Mouse (Mus musculus) gastrocnemius, adult 8-10 months (tissue): Measurements from ENCODE around the gene Kazn. TPM values are rescaled to one million over a fixed set of nuclear protein-coding genes. Genes with fewer than 3 reads are reported as not detected.

ENCODE experiments used
- DNase-seq, 2 experiments: peaks; one replicate each; pipeline ENCODE4 v3.0.0; 2022; ENCODE audit warnings: low spot score in 2 of 2
- total RNA-seq, 4 experiments: library from RNA; stranded (reverse); gene quantifications; 2 replicates each; pipeline ENCODE4 v1.2.4; 2022

Kazn gene
- total RNA-seq, 4 experiments from 2014 or later, result 1.3 to 1.9 (median 1.7) TPM

DNA sequence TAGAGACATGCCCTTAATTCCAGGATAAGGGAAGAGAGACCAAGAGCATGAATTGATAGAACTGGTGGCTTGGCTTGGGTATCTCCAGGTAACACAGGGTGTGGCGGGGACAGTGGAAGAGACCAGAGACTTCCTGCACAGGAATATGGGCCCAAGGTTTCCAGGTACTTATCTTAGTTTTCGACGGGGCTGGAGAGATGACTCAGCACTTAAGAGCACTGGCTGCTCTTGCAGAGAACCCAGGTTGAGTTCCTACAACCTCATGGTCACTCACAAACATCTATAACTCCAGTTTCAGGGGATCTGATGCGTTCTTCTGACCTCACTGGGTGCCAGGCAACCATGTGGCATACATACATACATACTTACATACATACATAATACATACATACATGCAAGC lies 3.0 kb upstream of the Kazn start:
- no peak for DNase-seq

DNA sequence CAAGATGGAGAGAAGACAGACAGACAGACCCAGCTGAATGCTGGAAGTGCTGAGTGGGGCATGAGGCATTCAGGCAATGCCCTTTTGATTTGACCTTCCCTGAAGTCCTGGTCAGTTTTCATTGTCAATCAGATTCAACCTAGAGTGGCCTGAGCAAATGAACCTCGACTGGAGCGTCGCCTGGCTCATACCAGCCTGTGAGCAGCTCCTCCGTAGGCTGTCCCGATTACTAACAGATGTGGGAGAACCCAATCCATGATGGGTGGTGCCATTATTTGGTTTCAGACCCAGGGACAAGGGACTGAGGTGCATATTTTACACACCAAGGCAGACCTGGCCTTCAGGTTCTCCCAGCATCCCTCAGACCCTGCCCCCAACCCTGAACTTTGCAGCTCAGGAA lies 1.7 kb upstream of the Kazn start:
- no peak for DNase-seq

DNA sequence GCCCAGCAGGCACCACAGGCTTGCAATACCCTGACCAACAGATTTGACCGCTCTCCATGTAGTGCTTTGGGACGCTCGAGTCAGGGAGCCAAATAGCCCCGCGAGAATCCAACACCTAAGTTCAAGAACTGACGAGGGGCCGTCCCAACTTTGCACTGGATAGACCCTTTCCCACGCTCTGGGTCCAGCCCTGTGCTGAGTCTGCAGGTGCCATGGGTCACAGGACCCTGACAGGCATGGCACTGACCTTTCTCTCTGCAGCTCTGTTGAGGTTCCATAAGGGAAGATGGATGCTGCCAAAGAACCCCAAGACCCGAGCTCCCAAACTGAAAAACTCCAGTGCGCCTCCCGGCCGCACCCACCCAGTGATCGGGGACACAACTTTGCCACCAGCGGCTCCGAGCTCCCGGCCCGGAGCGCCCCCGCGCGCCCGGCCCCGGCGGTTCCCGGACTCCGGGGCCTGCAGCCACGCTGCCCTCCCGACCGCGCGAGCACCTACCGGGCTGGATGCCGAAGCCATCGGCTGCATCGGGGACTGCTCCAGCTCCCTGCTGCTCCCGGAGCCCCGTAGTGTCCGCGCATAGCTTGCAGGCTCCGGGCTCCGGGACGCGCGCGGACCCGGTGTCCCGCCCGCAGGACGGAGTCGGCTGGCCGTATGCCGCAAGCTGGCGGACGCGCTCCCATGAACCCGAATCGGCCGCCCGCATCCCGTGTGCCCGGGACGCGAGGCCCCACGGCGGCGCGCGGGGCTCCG lies 538 bp downstream of the Kazn start:
- DNase-seq, result no peak

DNA sequence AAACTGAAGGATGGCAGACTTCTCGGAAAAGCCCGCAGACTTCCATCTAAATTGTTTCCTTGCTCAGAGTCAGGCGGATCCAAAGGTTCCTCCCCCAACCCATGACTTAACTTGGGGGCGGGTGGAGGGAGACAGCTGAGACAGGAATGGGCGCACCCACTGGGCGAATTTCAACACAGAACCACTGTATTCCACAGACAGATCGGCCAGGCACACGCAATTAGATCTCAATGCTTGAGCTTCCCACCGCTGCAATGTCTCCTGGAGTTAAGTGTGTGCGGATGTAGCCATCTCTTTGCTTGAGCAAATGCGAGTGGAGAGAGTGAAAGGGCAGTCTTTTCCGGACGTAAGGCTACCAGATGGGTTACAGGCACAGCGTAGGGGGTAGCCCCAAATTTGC lies 1.2 kb downstream of the Kazn start:
- DNase-seq, result no peak

DNA sequence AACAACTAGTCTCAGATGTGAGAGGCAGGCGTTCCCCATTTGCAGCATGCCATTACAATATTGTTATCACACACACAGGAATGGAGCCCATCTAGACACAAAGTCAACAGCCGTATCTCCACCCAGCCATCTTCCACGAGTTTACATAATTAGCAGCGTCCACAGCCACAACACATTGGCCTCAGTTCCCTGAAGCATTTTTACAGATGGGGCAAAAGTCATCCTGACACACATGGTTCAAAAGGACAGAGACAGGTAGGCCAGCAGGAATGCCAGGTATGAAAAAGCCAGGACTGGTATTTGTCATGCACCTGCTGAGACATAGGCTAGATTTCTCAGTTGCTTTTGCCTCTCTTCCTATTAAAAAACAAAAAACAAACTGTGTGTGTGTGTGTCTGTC lies 2.5 kb downstream of the Kazn start:
- no peak for DNase-seq

DNA sequence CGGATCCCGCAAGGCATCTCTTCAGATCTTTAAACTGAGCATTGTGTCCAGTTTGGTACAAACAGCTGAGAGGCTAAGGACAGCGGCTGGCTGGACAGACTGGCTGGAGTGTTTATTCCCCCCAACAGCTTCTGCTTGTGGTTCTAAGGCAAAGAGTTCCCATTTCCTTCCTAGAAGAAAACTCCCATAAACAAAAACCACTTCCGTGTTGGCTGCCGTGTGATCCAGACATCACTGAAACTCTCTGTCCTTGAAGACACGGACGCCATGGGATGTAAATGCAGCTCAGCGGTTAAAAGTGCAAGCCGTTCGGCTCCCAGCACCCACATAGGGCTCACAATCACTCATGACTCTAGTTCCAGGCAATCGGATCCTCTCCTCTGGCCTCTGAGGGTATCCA lies 3.8 kb downstream of the Kazn start:
- no peak for DNase-seq

DNA sequence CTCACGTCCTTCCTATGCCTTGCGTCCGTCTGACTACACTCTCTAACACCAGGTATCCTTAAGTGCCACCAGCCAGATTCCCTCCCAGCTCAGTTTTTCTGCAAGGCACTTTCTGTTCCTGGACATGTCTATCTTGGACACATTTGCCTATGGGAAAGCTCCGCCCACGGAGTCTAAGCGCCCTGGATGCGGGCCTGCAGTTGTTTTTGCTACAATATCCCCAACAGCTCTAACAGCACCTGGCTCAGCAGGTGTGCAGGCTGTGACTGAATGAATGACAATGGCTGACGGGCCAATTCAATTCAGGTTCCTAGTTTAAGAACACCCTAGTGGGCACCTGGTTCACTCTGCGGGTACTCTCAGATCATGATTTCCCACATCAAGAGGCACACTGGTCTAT lies 4.4 kb downstream of the Kazn start:
- DNase-seq, result no peak

DNA sequence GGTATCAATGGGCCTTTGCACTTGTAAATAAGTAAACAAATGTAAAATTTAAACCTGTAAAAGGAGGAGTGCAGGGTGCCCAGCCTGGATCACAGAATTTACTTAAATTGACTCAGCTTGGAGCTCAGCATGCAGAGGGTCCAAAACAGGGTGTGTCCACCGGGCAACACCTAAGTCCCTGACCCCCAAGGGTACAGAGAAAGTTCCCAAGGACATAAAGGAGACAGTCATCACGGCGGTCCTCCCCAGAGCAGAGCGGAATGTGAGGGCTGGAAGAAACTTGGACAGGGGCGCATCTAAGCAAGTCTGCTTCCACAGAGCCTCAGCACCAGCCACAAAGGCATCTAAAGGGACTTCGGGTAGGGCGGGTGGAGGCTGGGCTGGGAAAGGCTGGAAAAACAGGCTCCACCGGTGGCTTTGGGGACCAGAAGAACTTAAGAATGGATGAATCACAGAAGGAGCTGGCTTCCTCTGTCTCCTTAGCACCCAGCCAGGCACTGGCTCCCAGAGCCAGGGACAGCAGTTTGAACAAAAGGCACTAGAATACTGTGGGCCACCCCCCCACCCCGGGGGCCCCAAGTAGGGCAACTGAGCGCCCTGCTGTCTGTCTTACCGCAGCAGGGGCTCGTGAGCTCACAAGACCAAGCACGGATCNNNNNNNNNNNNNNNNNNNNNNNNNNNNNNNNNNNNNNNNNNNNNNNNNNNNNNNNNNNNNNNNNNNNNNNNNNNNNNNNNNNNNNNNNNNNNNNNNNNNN lies 10.2 kb downstream of the Kazn start:
- DNase-seq, result no peak

DNA sequence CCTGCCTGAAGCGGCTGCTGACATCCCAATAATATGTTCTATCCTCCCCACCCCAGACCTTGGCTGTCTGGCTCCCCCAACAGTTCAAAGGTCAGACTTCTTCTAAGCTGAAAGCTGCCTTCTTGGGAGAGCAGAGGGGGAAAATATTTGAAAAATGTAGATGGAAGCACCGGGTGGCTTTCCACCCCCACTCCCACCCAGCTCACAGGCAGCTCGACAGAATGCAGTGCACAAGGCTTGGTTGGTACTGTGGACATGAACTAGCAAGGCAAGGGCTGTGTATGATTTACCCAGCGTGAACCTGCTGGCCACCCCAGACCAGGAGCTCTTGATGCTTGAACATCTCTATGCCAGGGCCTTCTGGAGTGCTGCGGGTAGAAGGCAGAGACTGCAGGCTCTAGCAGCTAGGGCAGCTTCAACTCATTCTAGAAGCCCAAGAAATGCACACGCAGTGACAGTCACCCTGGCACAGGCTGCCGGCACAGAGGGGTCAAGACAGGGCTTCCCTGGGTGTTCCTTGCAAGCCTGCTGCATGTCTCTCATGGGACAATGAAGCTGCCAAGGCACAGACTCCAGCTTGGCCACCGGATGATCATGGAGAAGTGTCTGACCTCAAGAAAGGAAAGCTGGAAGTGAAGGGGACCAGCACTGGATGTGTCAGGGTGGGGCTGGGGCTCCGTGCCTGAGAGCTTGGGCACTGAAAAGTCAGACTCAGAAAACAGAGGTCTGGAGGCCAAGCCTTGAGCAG lies 15.1 kb downstream of the Kazn start:
- no peak for DNase-seq

DNA sequence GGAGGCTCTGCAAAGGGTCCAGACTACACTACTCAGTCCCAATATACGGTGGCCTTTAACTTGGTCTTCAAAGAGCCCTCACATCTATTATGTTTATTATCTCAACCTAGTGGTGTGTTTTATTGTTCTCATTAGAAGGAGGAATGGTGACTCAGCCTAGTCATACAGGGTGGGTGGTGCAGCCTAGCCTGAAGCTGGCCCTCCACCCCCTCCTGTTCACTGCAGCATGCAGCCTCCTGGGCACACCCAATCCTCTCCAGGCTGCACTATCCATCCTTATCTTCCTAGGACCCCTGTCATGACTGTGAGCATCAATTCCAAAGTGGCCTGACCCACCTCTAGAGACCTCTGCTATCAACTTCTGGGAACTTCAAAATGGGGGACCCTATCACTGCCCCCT lies 16.8 kb downstream of the Kazn start:
- no peak for DNase-seq

DNA sequence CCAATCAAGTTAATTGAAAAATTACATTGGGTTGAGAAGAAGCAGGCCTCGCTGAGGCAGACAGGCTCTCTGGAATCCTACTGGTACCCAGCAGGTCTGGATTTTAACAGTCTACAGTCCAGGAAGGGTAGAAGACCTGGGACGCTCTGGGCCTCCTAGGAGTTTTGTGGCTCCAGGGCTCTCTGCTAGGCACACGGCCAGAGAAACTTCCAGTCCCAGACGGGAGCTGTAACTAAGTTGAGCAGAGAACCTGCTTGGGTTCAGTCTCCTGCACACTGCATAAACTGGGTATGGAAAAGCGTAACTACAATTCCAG lies 17.5 kb downstream of the Kazn start:
- no peak for DNase-seq

DNA sequence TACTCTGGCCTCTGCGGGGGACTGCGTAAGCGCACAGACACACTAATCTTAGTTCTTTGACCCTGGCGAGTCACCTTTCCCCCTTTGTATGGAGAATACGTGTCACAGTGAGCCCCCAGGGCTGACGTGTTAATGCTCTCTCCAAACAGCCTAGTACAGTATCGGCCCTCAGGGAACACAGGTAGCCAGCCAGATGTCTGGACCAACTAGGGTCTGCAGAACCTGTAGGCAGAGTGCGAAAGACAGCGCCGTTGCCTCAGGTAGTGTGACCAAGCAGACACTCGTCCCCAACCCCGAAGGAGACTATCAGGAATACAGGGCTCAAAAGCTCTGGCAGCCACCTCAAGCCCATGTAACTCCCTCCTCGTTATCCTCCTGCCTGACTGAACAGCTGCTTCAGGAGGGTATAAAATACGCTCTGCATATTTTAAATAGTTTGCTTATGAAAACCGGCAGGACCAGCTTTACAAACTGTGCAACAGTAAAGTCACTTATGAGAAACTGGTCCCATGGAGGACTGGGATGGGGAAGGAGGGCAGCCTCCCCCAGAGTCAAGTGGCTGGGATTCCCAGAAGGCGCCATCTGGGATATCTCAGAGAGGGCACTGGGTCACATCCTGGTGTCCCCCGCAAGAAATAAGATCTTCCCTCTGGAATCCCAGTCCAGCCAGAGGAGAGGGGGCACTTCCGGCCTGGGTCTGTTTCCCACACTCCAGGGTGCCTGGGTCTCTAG lies 18.0 kb downstream of the Kazn start:
- no peak for DNase-seq

DNA sequence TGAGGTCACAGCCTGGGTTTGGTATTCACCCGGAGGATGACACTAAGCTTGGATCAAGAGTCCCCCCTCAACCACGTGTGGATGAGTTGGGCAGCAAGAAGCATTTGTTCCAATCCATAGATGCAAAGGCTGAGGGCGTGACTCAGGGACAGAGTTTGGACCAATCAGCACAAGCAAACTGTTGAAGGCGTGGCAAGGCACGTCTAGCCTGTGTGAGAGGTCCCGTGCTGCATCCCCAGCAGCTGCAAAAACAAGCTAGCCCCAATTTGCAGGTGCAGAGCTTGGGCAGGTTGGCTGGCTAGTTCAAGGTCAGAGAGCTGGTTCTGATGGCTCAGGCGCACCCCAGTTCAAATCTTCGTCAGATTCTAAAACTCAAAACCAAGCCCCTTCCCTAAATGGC lies 20.2 kb downstream of the Kazn start:
- DNase-seq, result no peak

DNA sequence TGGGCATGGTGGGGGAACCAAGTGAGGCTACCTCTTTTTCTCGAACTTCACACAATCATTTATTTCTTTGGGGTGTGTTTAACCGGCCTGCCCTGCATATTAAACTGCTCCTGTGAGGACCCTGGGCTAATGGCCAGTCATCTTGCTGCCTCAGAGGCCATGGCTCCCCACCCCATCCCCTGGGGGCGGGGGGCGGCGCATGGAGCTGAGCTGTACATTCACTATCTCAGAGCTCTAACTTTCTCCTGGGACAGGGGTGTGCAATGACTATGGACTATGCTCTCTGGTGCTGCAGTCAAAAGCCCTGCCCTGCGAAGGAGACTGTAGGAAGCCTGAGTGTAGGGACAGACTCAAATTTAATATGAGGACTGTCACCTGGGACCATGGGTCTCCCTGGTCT lies 22.2 kb downstream of the Kazn start:
- no peak for DNase-seq

DNA sequence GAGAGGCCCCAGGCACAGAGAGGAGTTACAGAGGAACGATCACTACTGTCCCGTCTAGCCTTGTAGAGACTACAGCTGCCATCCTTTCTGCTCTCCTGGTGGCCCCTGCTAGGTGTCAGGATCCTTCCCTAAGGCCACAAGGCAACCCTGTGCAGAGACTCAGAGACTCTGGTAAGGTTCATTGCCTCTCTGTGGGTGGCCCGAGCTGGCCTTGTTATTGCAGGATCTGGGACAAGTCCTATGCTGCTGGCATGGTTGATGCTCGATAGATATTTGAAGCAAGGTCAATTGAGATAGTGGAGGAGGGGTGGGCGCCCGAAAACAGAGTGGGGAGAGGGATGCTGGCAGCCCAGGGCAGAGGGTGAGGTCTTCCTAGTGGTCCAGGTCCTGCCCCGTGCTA lies 23.4 kb downstream of the Kazn start:
- DNase-seq, result no peak

DNA sequence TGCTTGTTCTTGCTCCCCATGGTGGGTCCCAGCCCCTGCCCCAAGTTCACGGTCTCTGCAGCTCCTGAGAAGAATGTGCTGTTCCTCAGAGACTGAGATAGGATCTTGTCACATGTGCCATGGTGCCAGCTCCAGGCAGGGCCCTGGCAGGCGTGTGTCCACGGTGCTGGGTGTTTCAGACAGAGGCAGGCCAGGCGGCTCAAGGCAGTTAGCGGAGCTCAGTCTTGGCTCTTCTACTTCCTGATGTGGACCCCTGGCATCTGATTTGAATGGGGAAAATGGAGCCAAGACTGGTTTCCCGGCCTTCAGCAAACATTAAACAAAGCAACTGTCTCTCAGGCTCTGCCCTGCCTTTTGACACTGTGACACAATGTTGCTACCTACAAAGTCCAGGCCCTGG lies 24.7 kb downstream of the Kazn start:
- DNase-seq, result no peak

DNA sequence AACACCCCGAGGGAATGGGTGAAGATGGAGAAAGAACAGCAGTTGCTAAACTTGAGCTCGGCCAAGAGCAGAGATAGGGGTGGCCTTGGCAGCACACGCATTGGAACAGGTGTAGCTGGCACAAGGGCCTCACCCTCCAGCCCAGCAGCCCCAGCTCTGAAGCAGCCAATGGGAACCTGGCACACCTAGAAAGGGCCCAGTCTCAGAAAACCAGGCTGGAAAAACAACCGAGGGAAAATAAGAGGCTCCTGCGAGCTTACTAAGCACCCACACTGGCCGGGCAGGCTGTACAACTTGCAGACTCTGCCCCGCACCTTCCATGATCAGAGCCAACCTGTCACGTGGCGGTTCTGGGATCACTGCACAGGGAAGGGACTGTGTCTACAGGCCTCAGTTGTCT lies 26.8 kb downstream of the Kazn start:
- no peak for DNase-seq

DNA sequence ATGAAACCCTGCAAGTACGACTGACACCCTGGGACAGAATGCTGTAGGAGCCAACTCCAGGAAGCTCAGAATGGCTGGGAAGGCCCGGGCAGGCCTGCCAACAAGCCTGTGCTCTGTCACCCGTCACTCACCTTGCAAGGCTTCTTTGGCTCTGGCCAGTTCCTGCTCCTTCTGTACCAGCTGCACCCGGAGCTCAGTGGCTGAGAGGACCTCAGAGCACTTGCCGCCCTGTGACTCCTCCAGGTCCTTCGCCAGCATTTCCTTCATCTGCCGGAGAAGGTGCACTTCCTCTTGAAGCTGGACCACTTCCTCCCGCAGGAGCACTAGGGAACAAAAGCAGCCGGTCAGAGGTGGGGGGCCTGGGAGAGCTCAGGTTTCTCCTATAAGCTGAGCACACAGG lies 29.3 kb downstream of the Kazn start:
- no peak for DNase-seq

DNA sequence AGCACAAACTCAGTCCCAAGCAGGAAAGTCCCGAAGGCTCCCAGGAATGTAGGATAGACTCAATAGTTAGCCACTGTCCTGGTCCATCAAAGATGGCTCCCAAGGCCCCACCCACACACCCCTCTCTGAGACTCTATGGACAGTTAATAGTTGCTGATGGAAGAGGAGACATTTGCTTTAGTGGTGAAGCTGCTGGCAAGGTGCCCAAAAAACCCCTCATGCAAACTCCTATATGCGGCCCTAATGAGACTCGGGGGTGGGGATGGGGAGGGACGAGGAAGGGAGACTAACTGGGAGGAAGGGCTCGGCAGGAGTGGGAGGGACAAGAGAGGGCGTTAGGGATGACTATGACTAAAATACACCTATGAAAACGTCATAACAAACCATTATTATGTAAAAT lies 29.7 kb downstream of the Kazn start:
- no peak for DNase-seq

DNA sequence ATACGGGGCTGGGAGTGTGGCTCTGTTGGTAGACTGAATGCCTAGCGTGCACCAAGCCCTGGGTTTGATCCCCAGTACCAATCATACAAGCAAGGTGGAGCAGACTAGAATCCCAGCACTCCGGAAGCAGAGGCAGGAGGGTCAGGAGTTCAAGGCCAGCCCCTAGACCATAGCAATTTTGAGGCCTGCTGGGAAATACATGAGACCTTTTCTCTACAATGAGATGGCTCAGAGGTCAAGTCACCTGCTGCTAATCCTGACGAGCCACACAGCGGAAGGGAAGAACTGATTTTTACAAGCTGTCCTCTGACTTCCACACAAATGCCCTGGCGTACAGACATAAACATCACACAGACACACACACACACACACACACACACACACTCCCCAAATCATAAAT lies 33.5 kb downstream of the Kazn start:
- no peak for DNase-seq

DNA sequence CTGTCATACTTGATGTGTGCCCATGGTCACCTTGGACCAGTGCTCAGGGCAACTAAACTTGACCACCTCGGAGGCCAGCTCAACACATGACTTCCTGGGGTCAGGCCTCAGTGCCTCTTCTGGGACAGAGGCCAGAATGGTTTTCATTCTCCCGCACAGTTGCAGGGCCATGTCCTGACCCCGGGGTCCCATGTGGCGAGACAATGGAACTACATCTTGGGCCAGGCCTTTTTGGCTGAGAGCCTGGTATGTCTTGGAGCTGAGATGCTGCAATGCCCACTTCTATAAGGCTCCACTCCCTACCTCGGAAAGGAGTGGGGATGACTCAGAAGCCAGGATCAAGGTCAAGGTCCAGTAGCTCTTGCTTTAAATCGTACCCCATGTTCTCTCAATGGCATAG lies 42.6 kb downstream of the Kazn start:
- DNase-seq, result no peak

DNA sequence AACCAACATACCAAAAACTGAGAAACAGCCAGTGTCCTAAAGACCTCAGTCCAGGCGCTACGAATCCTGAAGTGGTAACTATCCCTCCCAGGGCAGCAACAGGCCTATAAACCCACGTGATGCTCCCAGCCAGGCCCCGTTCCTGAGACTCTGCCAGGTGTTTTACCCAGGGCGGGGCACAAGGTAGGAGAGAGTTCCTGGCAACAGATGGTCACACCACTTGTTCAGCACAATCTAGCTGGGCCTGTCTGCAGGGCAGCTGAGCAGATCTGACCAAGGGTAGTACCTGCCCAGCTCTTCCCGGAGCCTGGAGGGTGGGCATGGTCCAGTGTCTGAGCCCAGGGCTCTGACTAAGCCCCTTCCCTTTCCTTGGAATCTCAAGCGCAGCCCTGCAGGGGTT lies 45.4 kb downstream of the Kazn start:
- no peak for DNase-seq
